Mouse (Mus musculus): Measurements from ENCODE around the gene Itpr3.

The Itpr3 gene

DNA sequence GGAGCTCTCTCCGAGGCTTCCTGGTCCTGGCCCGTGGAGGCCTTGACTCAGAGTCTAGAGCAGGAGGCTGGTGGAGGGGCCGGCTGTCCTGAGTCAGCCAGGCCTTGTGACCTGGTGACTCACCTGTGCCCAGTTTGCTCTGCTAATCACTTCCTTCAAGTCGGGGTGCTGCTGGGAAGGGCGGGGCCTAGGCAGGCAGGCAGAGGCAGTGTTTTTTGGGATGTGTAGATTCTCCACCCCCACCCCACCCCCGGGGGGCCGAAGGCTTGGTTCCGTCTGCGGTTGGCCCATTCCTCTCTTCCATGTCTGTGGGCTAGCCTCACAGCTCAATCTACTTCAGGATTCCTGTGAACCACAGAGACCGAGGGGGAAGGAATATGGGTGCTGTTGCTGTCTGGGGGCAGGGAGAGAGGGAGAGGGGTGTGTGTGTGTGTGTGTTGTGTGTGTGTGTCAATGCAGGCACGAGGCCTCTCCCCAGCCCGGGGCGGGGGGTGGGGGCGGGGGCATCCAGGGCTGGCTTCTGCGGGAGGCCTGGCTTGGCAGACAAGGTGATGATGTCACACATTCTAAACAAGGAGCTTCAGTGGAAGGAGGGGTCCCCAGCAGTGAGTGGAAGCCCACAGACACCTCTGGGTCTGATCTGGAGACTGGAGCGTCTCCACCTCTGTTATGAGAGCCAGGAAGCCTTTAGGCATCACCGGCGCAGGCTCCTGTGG lies 18.6 kb upstream of the Itpr3 start:
- no peak for DNase-seq (ENCODE audit: low read depth, low spot score)

DNA sequence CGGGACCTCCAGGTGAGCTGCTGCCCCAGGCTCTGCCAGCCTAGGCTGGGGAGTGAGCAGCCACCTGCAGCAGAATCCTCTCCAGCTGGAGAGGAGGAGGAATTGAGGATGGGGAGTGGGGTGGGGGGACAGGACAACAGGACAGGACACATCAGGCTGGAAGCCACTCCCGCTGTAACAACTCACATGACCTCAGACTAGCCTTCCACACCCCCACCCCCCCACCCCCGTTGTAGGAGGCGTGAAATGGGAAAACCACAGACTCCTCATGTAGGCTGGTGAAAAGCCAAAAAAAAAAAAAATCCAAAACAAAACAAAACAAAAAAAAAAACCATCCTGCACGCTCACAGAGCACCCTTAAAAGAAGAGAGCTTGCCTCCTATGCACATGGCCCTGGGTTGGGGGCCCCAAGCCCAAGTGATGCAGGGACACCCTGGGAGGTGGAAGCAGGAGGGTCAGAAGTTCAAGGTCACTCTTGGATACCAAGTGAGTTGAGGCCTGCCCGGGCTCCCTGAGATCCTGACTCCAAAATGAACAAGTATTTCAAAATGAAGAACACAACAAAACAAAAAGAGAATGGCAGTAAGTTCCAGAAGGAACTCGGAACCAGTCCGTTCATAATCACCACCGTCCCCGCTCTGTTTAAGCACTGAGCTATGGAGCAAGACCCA lies 17.5 kb upstream of the Itpr3 start:
- no peak for DNase-seq (ENCODE audit: low read depth, low spot score)

GRCm38 (mm10) chr17:27040304-27041045 lies 16.6 kb upstream of the Itpr3 start:
- no peak for DNase-seq (ENCODE audit: low read depth, low spot score)

DNA sequence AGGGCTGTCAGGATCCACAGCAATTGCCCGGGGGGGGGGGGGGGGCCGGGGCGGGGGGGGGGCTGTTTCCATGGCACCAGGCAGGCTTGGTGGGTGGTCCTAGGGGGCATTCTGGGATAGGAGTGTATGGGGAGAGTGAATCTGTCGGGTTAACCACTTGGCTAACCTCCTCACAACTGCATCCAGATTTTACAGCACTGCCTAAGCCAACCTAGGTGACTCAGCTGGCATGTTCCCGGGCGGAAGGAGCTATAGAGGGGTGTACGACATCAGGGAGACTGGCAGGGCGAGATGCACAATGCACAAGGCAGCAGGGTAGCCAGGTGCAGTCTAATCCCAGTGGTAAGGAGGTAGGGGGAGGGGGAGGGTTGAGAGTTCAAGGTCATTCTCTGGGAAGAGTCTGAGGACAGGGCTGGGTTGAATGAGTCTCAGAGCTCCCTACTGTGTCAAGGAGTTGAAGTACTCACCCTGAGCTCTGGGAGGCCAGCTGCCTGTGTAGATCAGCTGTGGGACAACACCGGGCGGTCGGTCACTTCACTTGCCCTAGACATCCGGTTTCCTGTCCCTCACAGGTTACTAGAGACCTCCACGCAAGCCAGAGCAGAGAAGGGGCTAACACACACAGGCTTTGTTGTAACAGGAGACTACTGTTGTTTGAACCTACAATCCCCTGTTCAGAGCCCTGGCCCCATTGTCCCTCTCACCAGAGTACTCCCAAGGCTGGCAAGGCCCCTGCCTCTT lies 15.9 kb upstream of the Itpr3 start:
- DNase-seq (ENCODE audit: low read depth, low spot score), result no peak

- DNase-seq (ENCODE audit: low read depth, low spot score), result no peak
Measured at GRCm38 (mm10) chr17:27041787-27042055, 15.4 kb upstream of the Itpr3 start.

DNA sequence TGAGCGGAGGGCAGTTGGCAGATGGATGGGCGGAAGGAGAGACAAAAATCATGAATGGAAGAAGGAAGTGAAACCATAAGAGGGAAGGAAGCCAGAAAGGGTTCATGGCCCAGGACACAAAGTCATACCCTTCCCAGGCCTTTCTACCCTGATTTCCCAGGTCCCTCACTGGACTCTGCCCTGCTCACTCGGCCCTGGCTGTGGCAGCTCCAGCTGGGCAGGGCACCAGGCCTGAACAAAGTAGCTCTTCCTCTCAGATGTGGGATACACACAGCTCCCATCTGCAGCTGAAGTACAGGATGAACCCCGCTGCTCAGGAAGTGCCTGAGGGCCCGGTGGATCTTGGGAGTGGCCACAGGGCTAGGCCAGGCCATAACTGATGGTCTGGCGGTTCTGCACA lies 14.3 kb upstream of the Itpr3 start:
- DNase-seq (ENCODE audit: low read depth, low spot score), result no peak

DNA sequence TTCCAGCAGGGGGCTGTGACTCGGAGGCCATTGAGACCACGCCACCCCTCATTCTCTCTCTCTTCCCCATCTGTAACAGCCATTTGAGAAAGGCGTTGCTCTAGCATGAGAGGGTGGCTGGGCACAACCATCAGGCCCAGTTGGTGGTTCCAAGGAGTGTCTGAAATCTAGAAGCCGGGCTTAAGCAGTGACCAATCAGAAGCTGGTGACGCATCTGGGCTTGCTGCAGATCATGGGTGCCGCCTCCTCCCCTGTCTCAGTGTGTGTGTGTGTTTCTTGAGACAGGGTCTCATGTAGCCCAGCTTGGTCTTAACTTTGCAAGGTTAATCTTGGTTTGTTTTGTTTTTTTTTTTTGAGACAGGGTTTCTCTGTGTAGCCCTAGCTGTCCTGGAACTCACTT lies 11.9 kb upstream of the Itpr3 start:
- no peak for DNase-seq (ENCODE audit: low read depth, low spot score)

DNA sequence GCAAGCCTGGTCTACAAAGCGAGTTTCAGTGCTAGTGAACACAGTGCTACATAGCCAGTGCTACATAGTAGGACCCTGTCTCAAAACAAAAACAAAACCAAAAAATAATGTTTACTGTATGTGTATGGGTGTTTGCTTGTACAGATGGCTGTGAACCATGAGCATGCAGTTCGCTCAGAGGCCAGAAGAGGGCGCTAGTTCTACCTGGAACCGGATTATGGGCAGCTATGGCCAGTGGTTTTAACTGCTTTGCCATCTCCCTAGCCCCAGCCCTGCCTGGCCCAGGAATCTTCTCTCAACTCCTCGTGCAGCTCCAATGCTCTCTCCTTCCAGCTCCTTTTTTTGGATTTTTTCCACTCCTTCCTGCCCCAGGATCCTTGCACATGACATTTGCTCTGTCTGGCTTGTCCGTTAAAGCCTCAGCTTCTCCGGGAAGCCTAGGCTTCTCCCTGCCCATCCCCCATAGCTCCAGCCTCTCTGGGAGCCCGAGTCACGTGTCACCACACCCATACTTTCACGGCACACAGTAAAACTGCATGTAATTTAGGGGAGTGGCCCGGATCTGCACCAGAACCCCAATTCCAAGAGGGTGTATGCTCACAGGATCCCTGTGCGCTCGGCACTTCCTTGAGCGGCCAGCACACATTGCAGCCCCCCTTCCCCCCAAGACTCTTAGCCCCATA lies 9.2 kb upstream of the Itpr3 start:
- DNase-seq (ENCODE audit: low read depth, low spot score), result no peak

DNA sequence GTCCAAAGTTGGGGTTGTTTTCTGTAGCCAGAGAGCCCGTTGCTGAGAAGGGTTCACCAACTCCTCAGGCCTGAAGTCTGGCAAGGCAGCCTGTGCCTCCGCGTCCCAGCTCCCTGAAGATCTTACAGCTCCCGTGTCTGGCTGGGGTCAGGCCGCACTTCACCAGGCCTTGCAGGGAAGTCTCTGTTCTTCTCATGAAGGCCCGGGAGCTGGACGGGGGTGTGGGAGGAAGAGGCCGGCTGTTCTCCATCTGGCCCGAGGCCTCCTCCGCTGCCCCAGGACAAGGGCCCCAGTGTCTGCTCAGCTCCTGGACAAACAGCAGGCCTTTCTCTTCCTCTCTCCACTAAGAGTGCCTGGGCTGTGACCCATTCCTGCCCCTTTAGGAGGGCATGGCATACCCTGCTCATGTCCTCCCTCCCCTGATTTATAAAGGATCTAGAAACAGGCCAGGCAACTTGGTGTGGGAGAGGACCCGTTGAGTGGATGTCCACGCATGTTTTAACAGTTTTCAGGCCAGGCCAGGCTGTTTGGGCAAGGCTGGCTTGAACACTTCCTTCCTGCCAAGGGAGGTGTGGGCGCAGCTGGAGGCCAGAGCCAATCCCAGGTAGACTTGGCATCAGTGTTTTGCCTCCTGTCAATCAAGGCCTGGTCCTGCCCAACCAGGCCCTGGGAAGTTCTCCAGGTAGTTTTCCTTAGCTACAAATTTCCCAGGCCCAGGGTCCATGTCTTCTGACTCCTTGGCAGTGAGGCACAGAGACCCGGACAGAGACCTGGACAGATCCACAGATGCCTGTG lies 8.5 kb upstream of the Itpr3 start:
- DNase-seq (ENCODE audit: low read depth, low spot score), result no peak

DNA sequence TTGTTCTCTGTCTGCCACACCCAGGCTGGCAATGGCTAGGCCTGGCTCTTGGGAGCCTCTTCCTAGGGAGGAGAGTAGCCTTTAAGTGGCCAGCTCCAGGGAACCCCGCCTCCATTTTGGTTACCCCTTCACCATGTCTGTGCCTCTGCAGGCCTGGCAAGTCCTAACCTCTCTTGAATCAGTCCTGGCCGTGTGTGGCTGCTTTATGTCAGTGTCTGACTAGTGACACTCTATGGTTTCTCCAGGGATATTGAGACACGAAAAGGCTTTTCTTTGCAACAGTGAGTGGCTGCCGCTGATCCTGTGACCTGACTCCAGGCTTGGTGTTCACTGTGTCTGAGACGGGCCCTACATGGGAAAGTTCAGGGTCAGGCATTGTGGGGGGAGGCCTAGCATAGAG lies 6.3 kb upstream of the Itpr3 start:
- no peak for DNase-seq (ENCODE audit: low read depth, low spot score)

GRCm38 (mm10) chr17:27051514-27051913 lies 5.6 kb upstream of the Itpr3 start:
- no peak for DNase-seq (ENCODE audit: low read depth, low spot score)

- DNase-seq (ENCODE audit: low read depth, low spot score), result no peak
Measured at GRCm38 (mm10) chr17:27056170-27056569, 934 bp upstream of the Itpr3 start.

DNA sequence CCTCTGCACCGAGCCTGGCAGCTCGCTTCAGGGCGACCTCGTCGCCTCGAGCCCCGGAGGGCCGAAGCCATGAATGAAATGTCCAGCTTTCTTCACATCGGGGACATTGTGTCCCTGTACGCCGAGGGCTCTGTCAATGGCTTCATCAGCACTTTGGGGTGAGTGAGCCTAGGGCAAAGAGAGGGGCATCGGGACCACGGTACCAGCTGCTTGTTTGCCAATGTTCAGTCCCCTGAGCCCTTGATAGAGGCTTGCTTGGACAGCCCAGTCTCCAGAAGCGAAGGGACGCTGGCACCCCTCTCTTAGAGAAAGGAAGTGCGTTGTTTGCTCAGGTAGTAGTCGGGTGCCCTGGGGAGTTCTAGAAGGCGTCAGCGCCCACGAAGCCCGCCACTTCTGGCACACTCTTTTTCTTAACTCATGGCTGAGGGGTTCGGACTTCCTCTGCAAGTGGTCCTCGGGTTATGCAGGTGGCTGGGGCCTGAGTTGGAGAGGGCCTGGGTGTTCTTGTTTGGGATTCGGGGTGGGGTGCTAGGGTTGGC lies 482 bp downstream of the Itpr3 start:
- no peak for DNase-seq (ENCODE audit: low read depth, low spot score)

- DNase-seq (ENCODE audit: low read depth, low spot score), result no peak
Measured at GRCm38 (mm10) chr17:27060698-27061097, 3.6 kb downstream of the Itpr3 start.

DNA sequence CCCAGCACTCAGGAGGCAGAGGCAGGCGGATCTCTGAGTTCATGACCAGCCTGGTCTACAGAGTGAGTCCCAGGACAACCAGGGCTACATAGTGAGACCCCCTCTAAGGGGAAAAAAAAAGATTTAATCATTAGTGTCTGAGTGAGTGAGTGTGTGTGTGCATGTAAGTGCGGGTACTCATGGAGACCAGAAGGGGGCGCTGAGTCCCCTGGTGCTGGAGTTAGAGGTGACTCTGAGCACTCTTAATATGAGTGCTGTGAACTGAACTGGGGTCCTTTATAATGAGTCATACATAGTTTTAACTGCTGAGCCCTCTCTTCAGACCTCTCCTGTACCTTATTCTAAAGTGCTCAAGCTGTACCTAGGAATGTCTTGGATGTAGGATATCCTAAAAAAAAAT lies 4.6 kb downstream of the Itpr3 start:
- no peak for DNase-seq (ENCODE audit: low read depth, low spot score)

GRCm38 (mm10) chr17:27062684-27063083 lies 5.6 kb downstream of the Itpr3 start:
- no peak for DNase-seq (ENCODE audit: low read depth, low spot score)

DNA sequence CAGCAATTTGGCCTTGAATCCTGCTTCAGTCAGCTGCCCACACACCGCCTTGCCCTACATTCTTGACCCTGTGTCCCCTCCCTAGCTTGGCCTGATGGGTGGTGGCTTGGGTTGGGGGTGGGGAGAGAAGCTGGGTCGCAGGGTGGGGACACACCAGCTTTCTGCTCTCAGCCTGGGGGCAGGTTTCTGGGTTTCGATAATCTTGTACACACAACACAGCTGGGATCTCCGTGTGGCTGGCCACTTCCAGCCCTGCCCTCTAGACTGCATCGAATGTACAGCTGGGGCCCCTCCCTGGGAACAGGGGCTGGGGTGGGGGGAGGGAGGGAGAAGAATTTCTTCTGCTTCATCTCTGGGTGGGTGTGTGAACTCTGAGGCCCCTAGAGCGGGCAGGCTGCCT lies 6.6 kb downstream of the Itpr3 start:
- no peak for DNase-seq (ENCODE audit: low read depth, low spot score)

- DNase-seq (ENCODE audit: low read depth, low spot score), result no peak
Measured at GRCm38 (mm10) chr17:27064195-27064594, 7.1 kb downstream of the Itpr3 start.

GRCm38 (mm10) chr17:27066065-27066464 lies 9.0 kb downstream of the Itpr3 start:
- DNase-seq (ENCODE audit: low read depth, low spot score), result no peak

DNA sequence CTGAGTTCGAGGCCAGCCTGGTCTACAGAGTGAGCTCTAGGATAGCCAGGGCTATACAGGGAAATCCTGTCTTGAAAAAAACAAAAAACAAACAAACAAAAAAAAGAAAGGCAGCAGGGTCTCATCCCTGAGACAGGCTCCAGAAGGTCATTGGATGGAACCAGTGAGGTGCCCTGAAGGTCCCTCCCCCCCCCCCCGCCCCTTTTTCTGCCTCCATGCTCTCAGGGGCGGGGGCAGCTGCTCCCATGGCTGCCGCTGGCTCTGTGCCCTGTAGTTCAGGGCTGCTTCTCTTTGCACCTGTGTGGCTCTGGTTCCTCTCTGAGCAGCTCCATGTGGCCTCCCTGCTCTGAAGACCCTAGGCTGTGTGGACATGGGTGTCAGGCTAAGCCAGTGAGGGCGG lies 12.0 kb downstream of the Itpr3 start:
- no peak for DNase-seq (ENCODE audit: low read depth, low spot score)

GRCm38 (mm10) chr17:27070913-27071312 lies 13.8 kb downstream of the Itpr3 start:
- no peak for DNase-seq (ENCODE audit: low read depth, low spot score)

Data from brain, embryonic 18.5 days (tissue).